18 mouse cellular contexts compared by ENCODE assay signal in the genomic region with DNA sequence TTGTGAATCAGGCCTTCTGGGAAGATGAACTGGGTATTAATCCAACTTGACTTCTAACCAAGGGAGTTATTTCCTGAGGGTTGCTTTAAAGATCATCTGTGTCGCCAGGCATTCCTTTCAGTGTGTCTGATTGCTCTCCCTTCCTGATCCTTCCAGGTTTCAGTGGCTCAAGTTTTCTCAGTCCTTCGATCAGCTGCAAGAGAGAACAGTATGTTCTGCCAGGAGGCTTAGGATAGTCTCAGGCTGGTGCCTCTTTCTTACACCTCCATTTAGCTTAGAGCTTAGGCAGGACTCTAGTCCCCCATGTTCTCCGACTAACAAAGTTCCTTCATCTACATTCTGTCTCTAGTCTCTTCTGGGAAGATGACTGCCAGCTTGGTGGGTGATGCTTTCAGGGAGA.
DNase-seq lines count a peak whose midpoint lies in the region; ATAC-seq and TF ChIP-seq lines count a peak whose summit lies in the region.
"Had no signal": no experiment of that assay in that cellular context is flagged by ENCODE, and none has a peak within 500 bp of the region (broad histone marks: within the 10 kb centered on the region; RNA-seq: fewer than 3 reads in every experiment).

No protein-coding gene starts in this region.

- H3K9me3 ChIP-seq in heart, postnatal 0 days (replicated peaks; ENCODE audit: control insufficient read depth, low read length), result 0 out of 2 replicates have a peak, but pooled peaks cover 4% of the 10 kb centered on the region
- H3K9me3 ChIP-seq in hindbrain, embryonic 10.5 days, result peaks cover 4% of the 10 kb centered on the region; the same call in 1 of the 2 replicates
- H3K9me3 ChIP-seq: forebrain, embryonic 12.5 days; intestine, embryonic 15.5 days had no signal

- no peaks in the 10 kb centered on the region for H3K4me1 ChIP-seq in heart, postnatal 0 days (ENCODE audit: control insufficient read depth, insufficient read depth)
- H3K4me1 ChIP-seq in heart, adult 2 months (ENCODE audit: control insufficient read depth, insufficient read depth, low read length), result peaks cover 2% of the 10 kb centered on the region
- peaks cover 5% of the 10 kb centered on the region for H3K4me1 ChIP-seq in hindbrain, embryonic 10.5 days (replicated peaks)
- H3K4me1 ChIP-seq: forebrain, embryonic 12.5 days; intestine, embryonic 15.5 days had no signal

- no peak overlapping the region for H3K9ac ChIP-seq in heart, postnatal 0 days (replicated peaks; ENCODE audit: low read depth, low read length)
- no peak overlapping the region for H3K9ac ChIP-seq in heart, adult 2 months (ENCODE audit: low read depth, low read length)
- H3K9ac ChIP-seq: forebrain, embryonic 12.5 days; hindbrain, embryonic 14.5 days; intestine, embryonic 15.5 days had no signal

- TF ChIP-seq EP300 in heart, postnatal 0 days (IDR thresholded peaks at IDR 0.05; ENCODE audit: low read depth), result no peak
- TF ChIP-seq EP300 in heart, adult 2 months (IDR thresholded peaks at IDR 0.05; ENCODE audit: insufficient read depth, low read depth, low read length), result no peak

- 57% methylated on average over 3 of the region's 3 CpGs for WGBS in heart, postnatal 0 days
- WGBS in heart, adult 2 months, result 52% methylated on average over 3 of the region's 3 CpGs
- 91% methylated on average over 3 of the region's 3 CpGs for WGBS in hindbrain, embryonic 10.5 days

- no peak overlapping the region for H3K4me3 ChIP-seq in heart, postnatal 0 days (ENCODE audit: low read depth, low read length)
- no peak overlapping the region for H3K4me3 ChIP-seq in heart, adult 2 months
- H3K4me3 ChIP-seq in hindbrain, embryonic 10.5 days, result no peak overlapping the region
- H3K4me3 ChIP-seq: forebrain, embryonic 12.5 days; intestine, embryonic 15.5 days had no signal

- TF ChIP-seq CTCF in heart, postnatal 0 days (IDR thresholded peaks at IDR 0.05; ENCODE audit: low read depth), result no peak
- no peak for TF ChIP-seq CTCF in heart, adult 2 months (IDR thresholded peaks at IDR 0.05)

- DNase-seq in gastrocnemius, adult 8-10 months (ENCODE audit: low spot score in 2 of 2), result peak; percentile 30 to 58
- no peak for DNase-seq in gastrocnemius, postnatal 14 days
- no peak for DNase-seq in heart, postnatal 0 days (ENCODE audit: low spot score)
- no peak for DNase-seq in heart, adult 2 months
- peak; percentile 50 for DNase-seq in fat pad, adult 2 months (ENCODE audit: extremely low read depth, low read depth, low spot score)
- DNase-seq in gonadal fat pad, adult 2 months (ENCODE audit: low read depth), result peak; percentile 45
- no peak for DNase-seq in hindbrain, embryonic 10.5 days (ENCODE audit: low spot score)
- DNase-seq: adrenal gland, adult 8-10 months; adrenal gland, postnatal 36 days; cerebellum, adult 2 months; cerebellum, postnatal 10 days; kidney, adult 18-20 months had no signal

- TF ChIP-seq POLR2A in heart, adult 2 months (IDR thresholded peaks at IDR 0.05; ENCODE audit: insufficient read depth, low read depth, low read length), result no peak

- no peaks in the 10 kb centered on the region for H3K79me2 ChIP-seq in heart, adult 2 months (replicated peaks; ENCODE audit: control insufficient read depth, insufficient read depth, low read length)

- no peaks in the 10 kb centered on the region for H3K27me3 ChIP-seq in heart, postnatal 0 days (ENCODE audit: control insufficient read depth, insufficient read depth, low read length)
- no peaks in the 10 kb centered on the region for H3K27me3 ChIP-seq in heart, adult 2 months (ENCODE audit: control insufficient read depth, insufficient read depth, low read length)
- no peaks in the 10 kb centered on the region for H3K27me3 ChIP-seq in hindbrain, embryonic 10.5 days (ENCODE audit: insufficient read depth, poor library complexity, severe bottlenecking)
- H3K27me3 ChIP-seq: forebrain, embryonic 12.5 days; intestine, embryonic 15.5 days had no signal

- no peak overlapping the region for H3K4me2 ChIP-seq in heart, postnatal 0 days (ENCODE audit: low read depth, low read length)
- H3K4me2 ChIP-seq: forebrain, embryonic 12.5 days; heart, embryonic 11.5 days; hindbrain, embryonic 14.5 days; intestine, embryonic 15.5 days had no signal

- no peaks in the 10 kb centered on the region for H3K36me3 ChIP-seq in heart, postnatal 0 days (replicated peaks; ENCODE audit: control insufficient read depth, insufficient read depth, low read length)
- no peaks in the 10 kb centered on the region for H3K36me3 ChIP-seq in heart, adult 2 months (ENCODE audit: control insufficient read depth, insufficient read depth, low read length)
- H3K36me3 ChIP-seq in hindbrain, embryonic 10.5 days, result no peaks in the 10 kb centered on the region
- H3K36me3 ChIP-seq: forebrain, embryonic 12.5 days; G1E; intestine, embryonic 15.5 days had no signal

- intact Hi-C loops in gastrocnemius, postnatal 14 days (cut with DNase I; ENCODE audit: low total_unique reads), result no loop called here
- intact Hi-C loops in heart, adult 2 months (cut with DNase I), result no loop called here

- H3K27ac ChIP-seq in heart, postnatal 0 days (ENCODE audit: low read depth), result peak overlapping the region; percentile 62
- no peak overlapping the region for H3K27ac ChIP-seq in heart, adult 2 months
- no peak overlapping the region for H3K27ac ChIP-seq in hindbrain, embryonic 10.5 days
- H3K27ac ChIP-seq: forebrain, embryonic 12.5 days; hindbrain, embryonic 14.5 days; intestine, embryonic 15.5 days had no signal

- ATAC-seq in heart, postnatal 0 days (ENCODE audit: insufficient read depth, low read depth), result no peak
- ATAC-seq: forebrain, embryonic 16.5 days; intestine, embryonic 15.5 days had no signal

Comparison
In these comparisons a context has a peak if more than half of its experiments do, and no peak if none do; other contexts are left out.
1. DNase-seq: peak in gastrocnemius, adult 8-10 months (2 of 2), fat pad, adult 2 months (single experiment) and gonadal fat pad, adult 2 months (single experiment); none in gastrocnemius, postnatal 14 days (single experiment), heart, postnatal 0 days (single experiment), heart, adult 2 months (0 of 2) and hindbrain, embryonic 10.5 days (single experiment).